9 mouse cellular contexts compared by ENCODE assay signal in genomic region chr2:160413982-160414381, GRCm38 (mm10). TPM values are rescaled to one million over a fixed set of nuclear protein-coding genes. Genes with fewer than 3 reads are reported as not detected.
DNase-seq lines count a peak whose midpoint lies in the region; ATAC-seq lines count a peak whose summit lies in the region.
"Had no signal": no experiment of that assay in that cellular context is flagged by ENCODE, and none has a peak within 500 bp of the region (broad histone marks: within the 10 kb centered on the region; RNA-seq: fewer than 3 reads in every experiment).

No protein-coding gene starts in this region.

- H3K36me3 ChIP-seq in heart, embryonic 11.5 days (ENCODE audit: control insufficient read depth, insufficient read depth, low read length) = no peaks in the 10 kb centered on the region
- H3K36me3 ChIP-seq in forebrain, embryonic 10.5 days (replicated peaks) = no peaks in the 10 kb centered on the region
- H3K36me3 ChIP-seq: limb, embryonic 15.5 days had no signal

- no peak overlapping the region for H3K4me3 ChIP-seq in heart, embryonic 11.5 days (ENCODE audit: low read depth, low read length)
- no peak overlapping the region for H3K4me3 ChIP-seq in forebrain, embryonic 10.5 days
- H3K4me3 ChIP-seq: limb, embryonic 15.5 days had no signal

- DNase-seq in heart, postnatal 4 days = peak; percentile 13
- DNase-seq in CD4-positive helper T cell, adult 2 months (ENCODE audit: low read depth, low spot score) = peak; percentile 47
- DNase-seq in lung, postnatal 25 days (ENCODE audit: low spot score) = peak; percentile 7
- DNase-seq in urinary bladder, postnatal 14 days (ENCODE audit: low spot score) = no peak
- no peak for DNase-seq in forebrain, embryonic 10.5 days (ENCODE audit: extremely low spot score, low spot score)

- H3K4me2 ChIP-seq in heart, embryonic 11.5 days = no peak overlapping the region
- H3K4me2 ChIP-seq: limb, embryonic 15.5 days had no signal

- H3K27ac ChIP-seq in heart, embryonic 11.5 days (ENCODE audit: low read depth, low read length) = no peak overlapping the region
- no peak overlapping the region for H3K27ac ChIP-seq in forebrain, embryonic 10.5 days
- H3K27ac ChIP-seq: limb, embryonic 15.5 days had no signal

- H3K9ac ChIP-seq in heart, embryonic 11.5 days (ENCODE audit: low read depth, low read length) = no peak overlapping the region
- H3K9ac ChIP-seq: limb, embryonic 15.5 days had no signal

- 0 out of 2 replicates have a peak, but pooled peaks cover 1% of the 10 kb centered on the region for H3K27me3 ChIP-seq in heart, embryonic 11.5 days (ENCODE audit: control insufficient read depth, insufficient read depth, low read length)
- H3K27me3 ChIP-seq in forebrain, embryonic 10.5 days (ENCODE audit: poor library complexity, severe bottlenecking) = no peaks in the 10 kb centered on the region

- WGBS in heart, embryonic 11.5 days (ENCODE audit: insufficient replicate concordance) = 99% methylated on average over 5 of the region's 5 CpGs
- 98% methylated on average over 5 of the region's 5 CpGs for WGBS in forebrain, embryonic 10.5 days

- H3K4me1 ChIP-seq in heart, embryonic 11.5 days (ENCODE audit: control insufficient read depth, insufficient read depth, low read length) = no peaks in the 10 kb centered on the region
- peaks cover 8% of the 10 kb centered on the region; the same call in 1 of the 2 replicates for H3K4me1 ChIP-seq in forebrain, embryonic 10.5 days
- H3K4me1 ChIP-seq: limb, embryonic 15.5 days had no signal

- no peak for ATAC-seq in heart, embryonic 11.5 days (replicated peaks; ENCODE audit: insufficient number of reproducible peaks, low FRiP score, low TSS enrichment)
- peak; percentile 40 for ATAC-seq in activated CD4-positive, CD25-positive, alpha-beta regulatory T cell, adult 4 months
- no peak for ATAC-seq in frontal cortex, adult (ENCODE audit: low TSS enrichment)

- H3K9me3 ChIP-seq in heart, embryonic 11.5 days (replicated peaks; ENCODE audit: control insufficient read depth, low read length) = peaks cover 4% of the 10 kb centered on the region; the same call in 1 of the 2 replicates
- H3K9me3 ChIP-seq in forebrain, embryonic 10.5 days = no peaks in the 10 kb centered on the region
- H3K9me3 ChIP-seq: limb, embryonic 15.5 days had no signal

RNA-seq across cellular contexts. Expression of gene Mafb, which starts 47.1 kb away (rescaled TPM):
- 1 to 10 TPM; 6.8 to 8.1 TPM for total RNA-seq in heart, postnatal 4 days (2021)
- polyA plus RNA-seq in heart, embryonic 11.5 days (2014; fragmentation: Nextera tagmentation; extraction: Ambion mirVana) = 5.3 and 5.4 TPM in 2 replicates
- polyA plus RNA-seq in activated CD4-positive, CD25-positive, alpha-beta regulatory T cell, adult 4 months (2017; shearing (Covaris generic)) = not detected
- 2.0 and 2.3 TPM in 2 replicates for polyA plus RNA-seq in forebrain, embryonic 10.5 days (2016; fragmentation: Nextera tagmentation; extraction: Ambion mirVana)

Comparison
In these comparisons a context has a peak if more than half of its experiments do, and no peak if none do; other contexts are left out.
1. DNase-seq: peak in heart, postnatal 4 days (single experiment), CD4-positive helper T cell, adult 2 months (single experiment) and lung, postnatal 25 days (single experiment); none in urinary bladder, postnatal 14 days (single experiment) and forebrain, embryonic 10.5 days (single experiment).